Comparison of ENCODE assay signal across 19 mouse cellular contexts in genomic region chr7:117498173-117498572, GRCm38 (mm10).
"Had no signal": no experiment of that assay in that cellular context is flagged by ENCODE, and none has a peak within 500 bp of the region (broad histone marks: within the 10 kb centered on the region; RNA-seq: fewer than 3 reads in every experiment).

No protein-coding gene starts in this region.

- H3K36me3 ChIP-seq: lung, embryonic 15.5 days; midbrain, embryonic 13.5 days; midbrain, embryonic 15.5 days; neural tube, embryonic 12.5 days had no signal

- H3K9me3 ChIP-seq: lung, embryonic 15.5 days; midbrain, embryonic 15.5 days had no signal

- H3K9ac ChIP-seq: liver, postnatal 0 days; lung, embryonic 15.5 days; midbrain, embryonic 13.5 days; midbrain, embryonic 15.5 days; neural tube, embryonic 12.5 days had no signal

- H3K27ac ChIP-seq: lung, embryonic 15.5 days; macrophage; midbrain, embryonic 13.5 days; midbrain, embryonic 15.5 days; neural tube, embryonic 12.5 days had no signal

- H3K4me2 ChIP-seq: lung, embryonic 15.5 days; midbrain, embryonic 13.5 days; midbrain, embryonic 15.5 days; neural tube, embryonic 12.5 days had no signal

- H3K4me3 ChIP-seq: lung, embryonic 15.5 days; megakaryocyte, embryonic 14.5 days; midbrain, embryonic 13.5 days; midbrain, embryonic 15.5 days; neural tube, embryonic 12.5 days had no signal

- H3K4me1 ChIP-seq: megakaryocyte, embryonic 14.5 days; midbrain, embryonic 13.5 days; midbrain, embryonic 15.5 days; neural tube, embryonic 12.5 days had no signal

- H3K27me3 ChIP-seq: lung, embryonic 15.5 days; midbrain, embryonic 13.5 days; midbrain, embryonic 15.5 days; neural tube, embryonic 12.5 days had no signal

- ATAC-seq: liver, postnatal 0 days; lung, postnatal 0 days; midbrain, embryonic 13.5 days; midbrain, embryonic 15.5 days had no signal

- DNase-seq: liver, postnatal 0 days; lung, adult 2 months; lung, postnatal 14 days; lung, postnatal 36 days; retina, postnatal 1 day; right cerebral cortex, adult 18-20 months; right cerebral cortex, postnatal 25 days; right cerebral cortex, postnatal 4 days; spleen, adult 18-20 months; thymus, adult 18-20 months; thymus, postnatal 14 days; thymus, postnatal 36 days had no signal
